Mouse (Mus musculus) adrenal gland, postnatal 25 days (tissue): ENCODE results near the gene Fau. TPM values are rescaled to one million over a fixed set of nuclear protein-coding genes. Genes with fewer than 3 reads are reported as not detected.

Experiments used
- DNase-seq: peaks from one replicate; pipeline ENCODE4 v3.0.0; 2021; ENCODE audit warnings: mixed read lengths
- microRNA-seq, 2 experiments: library from miRNA; unstranded; fragments of <30 nt; microRNA quantifications; one replicate each; pipeline ENCODE4 v1.2.0; 2021
- total RNA-seq: library from RNA; stranded (reverse); gene quantifications from 2 replicates; pipeline ENCODE4 v1.2.3, GENCODE M21; 2021

The Fau gene
- total RNA-seq, 1 experiment from 2014 or later: 1,016 TPM

DNA sequence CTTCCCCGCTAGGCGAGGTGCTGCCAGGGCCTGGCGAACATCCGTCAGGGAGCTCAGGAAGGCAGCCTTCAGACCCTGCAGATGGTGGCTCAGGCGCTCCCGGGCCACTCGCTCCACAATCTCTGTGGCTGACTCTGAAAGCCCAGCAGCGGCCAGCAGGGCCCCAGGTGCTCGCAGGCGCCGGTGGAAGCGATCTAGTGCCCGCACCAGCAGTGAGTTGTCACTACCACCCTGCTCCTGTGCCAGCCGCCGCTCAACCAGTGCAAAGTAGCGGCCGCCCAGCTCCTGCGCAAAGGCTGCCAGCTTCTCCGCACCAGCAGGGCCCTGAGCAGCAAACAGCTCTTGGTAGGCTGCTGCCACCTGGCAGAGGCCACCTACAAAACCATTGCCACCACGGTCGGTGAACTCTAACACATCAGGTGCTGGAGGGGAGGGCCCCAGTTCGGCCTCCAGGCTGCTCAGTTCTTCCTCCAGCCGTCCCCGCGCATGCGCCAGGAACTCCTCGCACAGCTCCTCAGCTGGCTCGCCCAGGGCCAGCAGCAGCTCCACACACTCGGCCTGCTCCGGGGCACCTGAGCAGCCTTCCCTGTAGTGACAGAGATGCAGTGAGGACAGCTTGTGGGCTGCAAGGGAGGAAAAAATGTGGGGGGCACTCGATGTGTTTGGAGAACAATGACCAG is 13.1 kb downstream of the Fau start:
- DNase-seq: no peak

DNA sequence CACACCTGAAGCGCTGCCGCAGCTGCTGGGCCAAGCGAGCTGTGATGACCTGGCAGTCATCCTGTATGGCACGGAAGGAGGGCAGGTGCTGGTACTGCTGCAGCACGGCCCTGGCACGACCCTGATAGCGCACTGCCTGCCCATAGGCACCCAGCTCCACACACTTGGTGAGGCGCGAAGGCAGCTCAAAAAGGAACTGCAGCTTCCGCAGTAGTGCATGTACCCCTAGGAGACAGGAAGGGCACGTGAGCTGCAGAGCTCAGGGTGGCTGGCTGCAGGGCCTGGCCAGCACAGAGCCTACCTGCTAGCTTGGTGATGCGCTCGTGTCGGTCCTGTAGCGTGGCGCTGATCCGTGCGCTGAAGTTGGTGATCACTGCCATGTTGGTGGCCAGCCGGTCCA is 13.6 kb downstream of the Fau start:
- DNase-seq: no peak

DNA sequence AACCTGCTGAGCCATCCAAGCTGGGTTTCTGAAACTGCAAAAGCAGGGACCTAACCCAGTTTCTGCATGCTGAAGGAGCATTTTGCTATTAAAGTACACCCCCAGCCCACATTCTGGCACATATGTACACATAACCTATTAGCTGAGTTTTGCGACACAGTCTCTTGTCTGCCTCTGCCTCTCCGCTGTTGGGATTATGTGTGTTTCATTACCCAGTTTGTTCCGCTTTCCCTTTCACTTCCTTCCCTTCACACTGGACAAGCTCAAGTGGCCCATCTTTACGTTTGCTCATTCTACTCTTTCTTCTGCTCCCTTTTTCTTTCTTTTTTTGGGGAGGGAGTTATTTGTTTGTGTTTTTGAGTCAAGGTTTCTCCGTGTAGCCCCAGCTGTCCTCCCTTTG is 16.2 kb downstream of the Fau start:
- DNase-seq: no peak

DNA sequence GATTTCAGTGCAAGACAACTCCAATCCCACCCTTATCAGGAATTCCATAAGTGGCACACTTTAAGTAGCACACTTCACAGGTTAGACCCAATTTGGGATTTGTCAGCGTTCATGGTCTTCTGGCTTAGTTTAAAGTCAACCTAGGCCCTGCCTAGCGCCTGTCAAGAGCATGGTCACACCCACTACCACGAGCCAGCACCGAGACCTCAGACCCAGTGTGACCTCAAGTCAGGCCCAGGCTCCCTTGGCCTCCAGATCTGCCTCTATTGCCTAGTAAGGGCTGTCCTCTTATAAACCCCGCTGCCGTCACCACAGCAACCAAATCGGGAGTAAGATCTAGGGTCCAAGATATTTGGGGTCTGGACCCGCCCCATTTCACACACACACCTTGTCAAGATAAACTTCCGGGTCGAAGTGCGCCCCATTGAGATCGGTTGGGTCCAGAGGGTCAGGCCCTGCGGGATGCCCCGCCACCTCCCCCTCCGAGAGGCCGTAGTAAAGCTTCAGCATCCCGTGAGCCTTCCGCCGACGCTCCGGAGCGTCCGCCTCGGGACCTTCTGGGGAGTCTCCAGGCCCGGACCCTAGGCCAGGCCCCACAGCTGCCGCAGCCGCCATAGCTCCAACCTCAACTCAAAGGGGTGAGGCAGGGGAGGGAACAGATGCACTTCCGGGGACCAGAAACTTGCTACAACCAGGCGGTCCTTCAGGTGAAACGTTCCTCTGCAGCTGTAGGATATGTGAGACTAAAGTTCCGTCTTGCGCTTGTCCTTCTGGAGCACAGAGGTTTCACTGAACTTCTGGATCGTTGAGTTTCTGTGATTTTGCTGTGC is 19.1 kb downstream of the Fau start, which contains the start of gene Vps51:
TSS of gene Vps51 (minus strand) at position 668 of the 830 bp plus-strand sequence.
- DNase-seq: peak; percentile 72

DNA sequence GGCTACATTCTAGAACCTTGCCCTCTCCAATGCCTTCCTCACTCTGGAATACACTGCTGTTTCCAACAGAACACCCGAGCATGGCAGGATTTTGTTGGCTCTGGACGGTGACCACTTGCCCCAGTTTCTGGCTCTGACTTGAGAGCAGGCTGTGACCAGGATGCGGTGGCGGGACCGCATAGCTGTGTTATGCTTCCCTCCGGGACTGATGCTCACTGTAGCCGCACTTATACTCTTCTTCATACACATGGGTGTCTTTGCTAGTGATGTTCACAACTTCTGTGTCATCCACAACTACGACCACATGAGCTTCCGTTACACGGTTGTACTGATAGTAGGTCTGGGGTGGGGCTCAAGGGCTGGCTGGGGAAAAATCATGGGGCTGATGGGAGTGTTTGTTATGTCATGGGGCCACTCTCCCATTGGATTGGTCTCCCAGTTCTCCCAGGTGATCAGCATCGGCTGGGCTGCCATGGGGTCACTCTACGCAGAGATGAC is 22.4 kb downstream of the Fau start, which contains the start of gene Tmem262:
TSS of gene Tmem262 (plus strand) at position 51 of the 498 bp plus-strand sequence.
- no peak for DNase-seq

DNA sequence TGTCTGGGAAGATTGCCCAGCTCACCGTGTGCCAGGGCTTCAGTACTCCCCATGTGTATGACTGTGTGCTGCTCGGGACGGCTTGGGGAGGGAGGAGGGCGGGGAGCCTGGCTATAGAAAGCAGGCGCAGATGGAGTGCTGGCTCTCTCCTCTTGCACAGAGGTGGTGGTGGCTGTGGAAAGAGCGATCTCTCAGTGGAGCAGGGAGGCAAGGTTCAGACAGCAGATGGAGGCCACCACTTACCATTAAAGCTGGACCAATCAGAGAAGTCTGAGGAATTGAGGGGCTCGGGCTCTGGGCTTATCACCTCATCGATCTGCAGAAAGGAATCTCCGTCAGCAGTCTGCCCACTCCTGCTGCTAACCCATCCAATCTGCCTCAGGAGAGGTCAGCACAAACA is 24.5 kb downstream of the Fau start, which contains the start of gene Gm28374:
TSS of gene Gm28374 (minus strand) at position 101 of the 400 bp plus-strand sequence.
- DNase-seq: no peak

DNA sequence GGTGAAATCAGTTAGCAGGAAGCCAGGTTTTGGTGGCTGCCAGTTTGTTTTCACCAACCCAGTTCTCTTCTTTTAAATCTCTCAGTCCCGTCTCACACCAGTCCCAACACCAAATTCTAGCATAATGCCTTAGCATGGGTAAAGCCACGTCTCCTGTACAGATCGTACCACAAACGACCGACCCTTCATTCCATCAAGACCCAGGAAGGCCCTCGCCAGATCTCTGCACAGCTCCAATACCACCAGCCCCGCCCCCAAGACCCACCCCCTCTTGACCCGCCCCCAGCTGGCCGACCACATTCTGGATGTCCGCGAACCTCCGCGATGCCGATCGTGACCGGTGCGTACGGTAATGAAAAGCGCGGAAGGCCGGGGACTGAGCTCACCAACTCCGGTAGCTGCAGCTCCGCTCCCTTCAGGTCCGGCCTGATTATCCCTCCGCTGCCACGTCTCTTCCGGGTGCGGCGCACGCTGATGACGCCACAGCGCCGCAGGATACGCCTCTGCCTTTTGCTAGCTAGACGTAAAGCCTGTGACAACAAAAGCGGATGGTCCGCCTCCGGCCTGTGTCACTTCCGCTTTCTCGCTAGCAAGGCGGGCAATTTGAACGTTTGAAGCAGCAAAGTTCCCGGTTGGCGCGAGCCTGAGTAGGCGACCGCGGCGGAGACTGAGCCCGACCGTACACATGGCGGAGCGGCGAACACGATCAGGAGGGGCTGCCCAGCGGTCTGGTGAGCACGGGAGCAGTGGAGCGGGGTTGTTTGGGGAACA is 27.0 kb downstream of the Fau start, which contains the start of the genes Zfpl1 and Cdca5:
TSS of gene Zfpl1 (minus strand) at position 479 of the 771 bp plus-strand sequence.
TSS of gene Cdca5 (plus strand) at position 506 of the 771 bp plus-strand sequence.
- DNase-seq: peak; percentile 94

DNA sequence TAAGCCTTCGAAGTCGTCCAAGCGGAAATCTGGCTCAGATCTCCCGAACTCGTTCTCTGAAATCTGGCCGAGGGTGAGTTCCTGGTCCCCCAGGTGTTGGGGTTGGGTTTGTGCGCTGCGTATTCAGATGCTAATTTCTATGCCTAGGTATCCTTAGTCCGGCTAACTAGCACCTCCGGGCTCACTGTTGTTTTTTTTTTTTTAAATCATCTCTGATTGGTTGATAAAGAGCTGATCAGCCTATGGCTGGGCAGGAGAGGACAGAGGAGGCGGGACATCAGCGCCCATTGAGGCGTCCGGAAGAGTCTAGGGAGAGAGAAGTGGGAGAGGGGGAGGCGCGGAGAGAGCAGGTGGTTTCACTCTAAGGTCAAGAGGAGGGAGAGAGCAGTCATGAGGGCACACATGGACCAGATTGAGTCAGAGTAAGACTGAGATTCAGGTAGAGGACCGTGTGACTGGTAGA is 27.8 kb downstream of the Fau start:
- DNase-seq: peak; percentile 48

DNA sequence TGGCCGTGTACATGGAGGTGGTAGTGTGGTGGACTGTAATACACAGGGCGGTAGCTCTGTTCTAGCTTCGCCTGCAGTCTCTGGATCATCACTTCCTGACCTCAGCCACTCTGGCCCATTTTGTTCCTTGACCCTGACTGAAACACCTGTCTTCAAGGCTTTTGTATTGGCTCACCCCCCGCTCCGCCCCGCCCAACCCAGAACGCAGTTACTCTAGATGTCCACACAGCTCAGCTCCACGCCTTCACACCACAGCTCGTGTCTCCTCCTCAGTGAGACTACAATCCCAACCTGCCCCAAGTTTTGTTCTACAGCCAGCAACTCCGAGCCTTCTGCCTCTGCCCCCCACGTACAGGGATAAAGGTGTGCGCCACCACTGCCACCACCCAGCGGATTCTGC is 31.2 kb downstream of the Fau start:
- no peak for DNase-seq

DNA sequence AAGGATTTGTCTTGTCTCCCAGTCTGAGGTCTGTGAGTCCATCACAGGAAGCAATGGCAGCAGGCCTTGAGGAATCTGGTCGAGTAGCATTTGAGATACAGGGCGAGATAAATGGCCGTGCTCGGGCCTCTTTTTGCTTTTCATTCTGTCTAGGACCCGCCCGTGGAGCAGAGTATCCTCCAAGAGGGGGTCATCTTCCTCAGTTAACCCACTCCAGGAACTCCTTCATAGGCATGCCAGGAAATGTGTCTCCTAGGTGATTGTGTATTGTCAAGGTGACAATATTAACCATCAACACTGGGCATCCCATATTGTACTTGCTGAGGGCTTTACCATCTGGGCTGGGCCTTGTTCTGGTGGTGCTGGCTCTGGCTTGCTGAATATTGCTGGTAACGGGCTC is 36.5 kb downstream of the Fau start, which contains the start of gene AC131692.1:
TSS of gene AC131692.1 (plus strand) at position 301 of the 400 bp plus-strand sequence.
- no peak for DNase-seq

DNA sequence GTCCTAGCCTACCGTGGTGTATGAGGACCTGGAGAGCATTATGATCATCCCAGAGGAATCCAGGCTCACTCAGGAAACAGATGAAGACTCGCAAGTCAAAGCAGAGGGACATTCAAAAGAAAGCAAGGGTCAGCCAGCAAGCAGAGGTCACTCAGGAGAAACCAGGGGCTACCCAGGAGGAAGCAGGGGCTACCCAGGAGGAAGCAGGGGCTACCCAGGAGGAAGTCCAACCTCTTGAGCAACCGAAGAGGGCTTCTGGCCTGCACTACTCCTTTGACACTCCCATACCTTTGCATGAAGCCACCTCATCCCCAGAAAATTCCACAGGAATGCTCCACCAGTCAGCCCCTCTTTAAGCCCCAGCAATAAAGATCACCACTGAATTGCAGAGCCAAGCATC is 40.2 kb downstream of the Fau start:
- no peak for DNase-seq

DNA sequence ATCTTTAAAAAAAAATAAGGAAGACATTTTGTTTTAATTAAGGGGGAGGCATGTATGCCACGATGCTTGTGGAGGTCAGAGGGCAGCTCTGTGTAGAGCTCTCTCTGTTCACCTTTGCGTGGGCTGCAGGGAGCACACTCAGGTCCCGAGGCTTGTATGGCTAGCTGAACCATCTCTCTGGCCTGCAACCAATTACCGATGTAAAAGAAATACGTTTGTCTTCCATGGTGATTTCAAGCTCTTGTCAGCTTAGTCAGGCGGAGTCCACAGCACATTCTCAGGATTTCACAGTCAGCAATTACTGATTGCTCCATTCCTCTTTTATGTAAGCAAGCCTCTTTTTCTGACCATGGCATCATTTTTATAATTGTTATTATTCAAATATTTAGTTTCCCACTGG is 43.5 kb downstream of the Fau start:
- no peak for DNase-seq

DNA sequence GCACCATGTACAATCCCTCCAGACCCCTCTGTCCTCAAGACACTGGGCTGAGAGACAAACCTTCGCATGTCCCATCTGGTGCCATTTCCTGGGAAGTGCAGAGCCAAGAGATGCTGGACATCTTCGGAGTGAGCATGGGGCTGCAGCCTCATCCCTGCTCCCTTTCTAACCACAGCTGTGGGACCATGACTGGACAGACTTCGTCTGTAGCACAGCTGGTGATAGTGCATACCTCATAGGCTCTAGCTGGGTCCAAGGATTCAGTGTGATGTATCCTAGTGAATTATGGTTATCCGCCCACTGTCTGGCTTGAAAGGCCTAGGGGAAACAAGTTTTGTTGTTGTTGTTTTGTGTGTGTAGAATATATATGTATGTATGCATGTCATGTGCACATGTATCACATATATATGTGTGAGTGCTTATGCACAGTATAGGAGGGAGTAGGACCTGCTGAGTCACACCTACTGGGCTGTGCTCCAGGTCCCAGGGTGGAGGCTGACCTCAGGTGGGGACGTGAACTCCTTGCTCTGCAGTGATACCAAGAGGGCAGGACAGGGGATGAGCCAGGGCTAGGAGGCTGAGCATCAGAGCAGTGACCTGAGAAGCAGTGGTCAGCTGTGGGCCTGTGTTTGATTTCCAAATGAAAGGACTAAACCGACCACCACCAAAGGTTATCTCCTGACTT is 44.7 kb downstream of the Fau start:
- DNase-seq: no peak

DNA sequence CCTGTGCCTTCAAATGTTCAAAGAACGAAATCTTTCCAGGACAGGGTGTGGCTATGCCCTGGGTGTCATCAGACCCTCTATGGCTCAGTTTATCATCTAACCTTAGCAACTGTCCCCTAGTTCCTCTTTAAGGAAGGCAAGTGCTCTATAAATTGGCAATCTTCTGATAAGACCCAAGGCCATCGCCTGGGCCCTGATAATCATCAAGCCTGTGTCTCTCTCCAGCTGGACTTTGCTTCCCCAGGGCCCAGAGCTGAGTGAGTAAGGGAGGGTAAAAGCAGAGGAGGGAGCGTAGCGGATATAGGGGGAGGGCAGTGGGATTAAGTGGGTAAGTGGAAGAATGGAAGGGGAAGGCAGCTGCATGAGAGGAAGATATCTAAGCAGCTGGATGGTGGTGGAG is 46.8 kb downstream of the Fau start:
- DNase-seq: no peak

DNA sequence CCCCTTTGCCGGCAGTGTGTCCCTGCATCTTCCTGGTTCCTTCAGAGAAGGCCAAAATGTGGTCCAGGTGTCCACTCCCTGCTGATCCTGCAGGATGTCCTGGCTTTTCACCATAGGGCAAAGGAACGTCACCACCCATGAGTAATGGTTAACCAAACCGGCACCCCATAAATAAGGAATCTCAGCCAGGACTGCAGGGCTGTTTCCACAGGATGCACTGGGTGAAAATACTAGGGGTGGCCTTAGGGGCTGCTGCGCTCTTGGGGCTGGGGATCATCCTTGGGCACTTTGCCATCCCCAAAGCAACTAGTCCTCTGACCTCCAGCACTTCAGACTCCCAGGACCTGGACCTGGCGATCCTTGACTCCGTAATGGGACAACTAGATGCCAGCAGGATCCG is 47.9 kb downstream of the Fau start, which contains the start of gene Naaladl1:
TSS of gene Naaladl1 (plus strand) at position 197 of the 400 bp plus-strand sequence.
- no peak for DNase-seq

Small RNA genes within 50 kb of the gene (microRNA-seq; reads per million reads assigned to microRNA genes)
- gene Mir6988: 1.1 to 1.7 reads per million in 2 experiments

Other genes with a start within 250 kb of the Fau start
- gene Frmd8, start 182.6 kb upstream of the Fau start, total RNA-seq: 40.4 and 63.3 TPM in 2 replicates
- 39.1 and 39.7 TPM in 2 replicates for gene Slc25a45, start 180.0 kb upstream of the Fau start, total RNA-seq
- 1.3 and 2.0 TPM in 2 replicates for gene Tigd3, start 163.7 kb upstream of the Fau start, total RNA-seq
- 88.9 and 103 TPM in 2 replicates for gene Dpf2, start 144.8 kb upstream of the Fau start, total RNA-seq
- gene Cdc42ep2, start 133.0 kb upstream of the Fau start, total RNA-seq: 6.2 and 8.5 TPM in 2 replicates
- 28.4 and 29.6 TPM in 2 replicates for gene Pola2, start 93.6 kb upstream of the Fau start, total RNA-seq
- not detected in 2 replicates for gene Slc22a20, start 71.7 kb upstream of the Fau start, total RNA-seq
- gene Capn1, start 41.9 kb upstream of the Fau start, total RNA-seq: 28.0 and 40.2 TPM in 2 replicates
- 59.7 and 65.6 TPM in 2 replicates for gene Syvn1, start 11.3 kb upstream of the Fau start, total RNA-seq
- gene Mrpl49, start 59 bp upstream of the Fau start, total RNA-seq: 65.2 and 65.7 TPM in 2 replicates
- gene Znhit2, start 3.3 kb downstream of the Fau start, total RNA-seq: 34.6 TPM in 2 replicates
- 59.9 and 66.0 TPM in 2 replicates for gene Tm7sf2, start 10.5 kb downstream of the Fau start, total RNA-seq
- 68.8 and 80.9 TPM in 2 replicates for gene Vps51, start 19.4 kb downstream of the Fau start, total RNA-seq
- 0.85 TPM in 1 of 2 replicates, not detected in the other for gene Tmem262, start 22.2 kb downstream of the Fau start, total RNA-seq
- gene Gm28374, start 24.4 kb downstream of the Fau start, total RNA-seq: not detected in 2 replicates
- gene Zfpl1, start 27.1 kb downstream of the Fau start, total RNA-seq: 41.9 and 43.0 TPM in 2 replicates
- 3.0 and 4.1 TPM in 2 replicates for gene Cdca5, start 27.1 kb downstream of the Fau start, total RNA-seq
- not detected in 2 replicates for gene AC131692.1, start 36.6 kb downstream of the Fau start, total RNA-seq
- gene Naaladl1, start 47.9 kb downstream of the Fau start, total RNA-seq: 0.24 and 0.38 TPM in 2 replicates
- gene Sac3d1, start 60.8 kb downstream of the Fau start, total RNA-seq: 15.1 and 19.5 TPM in 2 replicates
- 23.5 and 26.9 TPM in 2 replicates for gene Snx15, start 70.5 kb downstream of the Fau start, total RNA-seq
- 1.00 and 2.1 TPM in 2 replicates for gene Batf2, start 83.1 kb downstream of the Fau start, total RNA-seq
- gene Arl2, start 83.7 kb downstream of the Fau start, total RNA-seq: 74.5 and 74.7 TPM in 2 replicates
- 0.76 and 2.9 TPM in 2 replicates for gene Majin, start 126.5 kb downstream of the Fau start, total RNA-seq
- 20.1 and 25.8 TPM in 2 replicates for gene Gpha2, start 168.5 kb downstream of the Fau start, total RNA-seq
- 95.5 and 103 TPM in 2 replicates for gene Ppp2r5b, start 178.0 kb downstream of the Fau start, total RNA-seq
- 33.8 and 47.0 TPM in 2 replicates for gene Atg2a, start 183.8 kb downstream of the Fau start, total RNA-seq
- gene Ehd1, start 218.9 kb downstream of the Fau start, total RNA-seq: 101 and 126 TPM in 2 replicates
- 22.8 and 34.2 TPM in 2 replicates for gene Cdc42bpg, start 248.6 kb downstream of the Fau start, total RNA-seq